Mouse (Mus musculus) thymus, postnatal 36 days (tissue): ENCODE results near the gene Opa3.

Experiments used
- DNase-seq, 2 experiments: peaks; one replicate each; pipeline ENCODE4 v3.0.0; 2022; ENCODE audit warnings: mixed read lengths in 2 of 2

Gene Opa3

DNA sequence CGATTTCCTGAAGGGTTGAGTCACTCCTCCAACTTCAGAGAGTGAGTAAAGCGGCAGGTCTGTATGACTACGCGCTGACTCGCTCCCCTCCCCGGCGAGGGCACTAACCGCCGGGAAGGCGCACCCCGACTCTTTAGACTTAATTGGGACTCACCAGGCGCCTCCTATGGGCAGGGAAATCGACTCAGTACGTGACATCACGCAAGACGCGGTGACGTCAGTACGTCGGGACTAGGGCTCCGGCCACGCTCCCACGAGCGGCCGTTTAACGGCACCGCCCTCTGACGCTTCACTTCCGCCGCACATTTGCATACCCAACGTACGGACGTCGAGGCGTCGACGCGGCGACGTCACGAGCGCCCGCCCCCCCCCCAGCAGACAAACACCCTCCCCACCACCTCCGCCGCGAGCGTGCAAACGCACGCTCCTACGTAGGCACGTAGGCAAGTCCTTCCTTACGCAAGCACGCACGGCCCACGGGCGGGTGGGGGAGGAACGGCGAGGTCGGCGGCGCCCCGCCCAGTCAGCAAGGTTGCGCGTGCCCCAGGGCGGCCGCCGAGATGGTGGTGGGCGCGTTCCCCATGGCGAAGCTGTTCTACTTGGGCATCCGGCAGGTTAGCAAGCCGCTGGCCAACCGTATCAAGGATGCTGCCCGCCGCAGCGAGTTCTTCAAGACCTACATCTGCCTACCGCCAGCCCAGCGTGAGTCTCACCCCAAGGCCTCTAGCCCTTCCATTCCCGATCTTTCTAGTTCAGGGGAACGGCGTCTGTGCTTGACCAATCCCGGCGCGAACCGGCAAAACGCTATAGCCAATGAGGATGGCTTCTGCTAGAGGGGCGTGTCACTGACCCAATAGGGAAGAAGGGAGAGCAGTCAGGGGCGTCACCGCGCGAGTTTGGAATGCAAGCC is at the start of gene Opa3:
Gene Opa3, plus strand, starts transcription at position 452 of the 910 bp plus-strand sequence.
- DNase-seq, result peak; percentile 98 to 99

- DNase-seq, result peak; percentile 71 to 77
Measured at GRCm38 (mm10) chr7:19178443-19179092, 49.6 kb upstream of the Opa3 start.

- DNase-seq, result peak; percentile 58 to 65
Measured at GRCm38 (mm10) chr7:19179173-19179572, 49.0 kb upstream of the Opa3 start.

DNA sequence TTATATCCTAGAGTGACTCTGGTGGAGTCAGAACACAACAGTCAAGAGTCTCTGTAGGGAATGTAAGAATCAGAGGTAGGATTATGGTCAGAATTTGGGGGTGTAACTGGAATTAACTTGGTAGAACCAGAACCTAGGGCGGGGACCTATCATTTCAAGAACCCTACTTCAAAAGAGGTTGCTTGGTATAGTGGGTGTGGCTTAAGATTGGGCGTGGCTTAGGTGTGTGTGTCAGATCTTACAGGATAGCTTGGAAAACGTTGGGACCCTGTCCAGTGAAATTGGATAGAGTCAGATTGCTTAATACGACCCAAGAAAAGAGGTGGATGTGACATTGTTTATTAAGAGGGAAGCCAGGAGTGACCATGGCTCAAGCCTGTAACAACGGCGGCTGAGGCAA is 48.2 kb upstream of the Opa3 start:
- DNase-seq, result no peak

DNA sequence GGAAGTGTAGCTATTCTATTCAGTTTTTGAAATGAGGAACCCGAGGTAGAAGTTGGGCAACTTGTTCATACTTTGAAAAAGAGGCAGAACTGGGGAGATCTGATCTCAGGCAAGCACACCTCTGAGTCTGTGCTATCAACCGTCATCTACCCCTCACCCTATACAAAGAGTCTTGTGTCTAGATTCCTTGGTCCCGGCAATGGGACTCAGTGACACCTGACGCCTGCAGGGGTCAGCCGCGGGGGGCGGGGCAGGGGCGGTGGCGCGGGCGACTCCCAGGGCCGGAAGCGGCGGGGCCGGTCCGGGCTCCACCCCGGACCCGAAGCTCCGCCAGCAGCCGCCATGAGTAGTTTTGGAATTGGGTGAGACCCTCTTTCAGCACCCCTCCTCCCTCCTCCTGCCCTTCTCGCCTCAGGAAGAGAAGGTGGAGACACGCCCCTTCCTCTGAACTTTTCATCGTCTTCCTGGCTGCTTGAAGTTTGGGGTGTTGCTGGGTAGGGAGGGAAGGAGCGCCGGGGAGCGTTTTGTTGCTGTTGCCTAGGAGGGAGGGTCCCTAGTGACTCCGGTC is 47.2 kb upstream of the Opa3 start:
- DNase-seq, result peak; percentile 57 to 63

GRCm38 (mm10) chr7:19184250-19184649 is 43.9 kb upstream of the Opa3 start:
- DNase-seq, result no peak

- DNase-seq, result no peak
Measured at GRCm38 (mm10) chr7:19184758-19185157, 43.4 kb upstream of the Opa3 start.

DNA sequence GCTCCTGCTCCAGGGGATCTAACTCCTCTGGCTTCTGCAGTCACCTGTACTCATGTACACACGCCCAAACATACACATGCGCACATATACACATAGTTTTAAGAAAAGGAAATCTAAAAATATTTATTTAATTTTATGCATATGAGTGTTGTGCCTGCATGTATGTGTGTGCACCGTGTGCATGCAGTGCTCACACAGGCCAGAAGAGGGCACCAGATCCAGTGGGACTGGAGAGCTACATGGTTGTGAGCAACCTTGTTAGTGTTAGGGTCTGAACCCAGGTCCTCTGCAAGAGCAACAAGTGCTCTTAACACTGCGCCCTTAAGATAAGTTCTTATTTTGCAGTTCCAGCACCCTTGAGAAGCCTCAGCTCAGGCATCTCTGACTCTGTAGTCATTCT is 33.5 kb upstream of the Opa3 start:
- no peak for DNase-seq

DNA sequence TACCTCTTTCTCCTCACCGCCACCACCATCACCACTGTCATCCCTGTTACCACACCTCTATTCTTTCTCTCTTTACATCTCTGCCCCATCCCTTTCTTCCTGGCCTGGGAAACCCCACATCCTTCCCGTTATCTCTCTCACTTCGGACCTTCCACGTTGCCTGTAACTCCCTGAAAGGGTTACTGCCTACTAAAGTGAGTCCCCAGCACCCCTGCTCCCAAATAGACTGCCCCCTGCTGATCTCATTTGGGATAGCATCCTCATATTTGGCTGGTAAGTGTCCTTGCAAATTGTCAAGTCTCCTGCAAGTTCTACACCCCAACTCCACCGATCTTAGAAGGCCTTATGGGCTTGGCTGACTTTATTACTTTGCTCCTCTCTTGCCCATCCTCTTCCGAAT is 31.5 kb upstream of the Opa3 start:
- DNase-seq, result peak in 1 of 2 experiments; percentile 36

GRCm38 (mm10) chr7:19197985-19198384 is 30.1 kb upstream of the Opa3 start:
- DNase-seq, result peak; percentile 42 to 45

DNA sequence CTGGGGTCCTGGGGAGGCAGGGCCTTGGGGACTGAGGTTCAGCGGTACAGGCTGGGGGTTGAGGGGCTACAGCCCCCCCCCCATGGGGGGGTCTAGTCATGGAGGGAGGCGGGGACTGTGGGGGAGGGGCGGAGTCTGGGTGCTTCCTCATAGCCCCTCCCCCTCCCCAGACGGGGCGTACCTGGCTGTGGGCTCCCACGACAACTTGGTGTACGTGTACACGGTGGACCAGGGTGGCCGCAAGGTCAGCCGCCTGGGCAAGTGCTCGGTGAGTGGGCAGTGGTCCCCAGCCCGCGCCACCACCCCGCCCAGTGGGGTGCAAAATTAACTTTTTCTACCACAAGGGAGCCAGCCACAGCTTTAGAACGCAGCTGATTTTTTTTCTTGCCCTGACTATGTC is 26.5 kb upstream of the Opa3 start:
- DNase-seq, result no peak

GRCm38 (mm10) chr7:19202065-19202850 is 25.9 kb upstream of the Opa3 start:
- no peak for DNase-seq

- DNase-seq, result no peak
Measured at GRCm38 (mm10) chr7:19208201-19208910, 19.8 kb upstream of the Opa3 start.

DNA sequence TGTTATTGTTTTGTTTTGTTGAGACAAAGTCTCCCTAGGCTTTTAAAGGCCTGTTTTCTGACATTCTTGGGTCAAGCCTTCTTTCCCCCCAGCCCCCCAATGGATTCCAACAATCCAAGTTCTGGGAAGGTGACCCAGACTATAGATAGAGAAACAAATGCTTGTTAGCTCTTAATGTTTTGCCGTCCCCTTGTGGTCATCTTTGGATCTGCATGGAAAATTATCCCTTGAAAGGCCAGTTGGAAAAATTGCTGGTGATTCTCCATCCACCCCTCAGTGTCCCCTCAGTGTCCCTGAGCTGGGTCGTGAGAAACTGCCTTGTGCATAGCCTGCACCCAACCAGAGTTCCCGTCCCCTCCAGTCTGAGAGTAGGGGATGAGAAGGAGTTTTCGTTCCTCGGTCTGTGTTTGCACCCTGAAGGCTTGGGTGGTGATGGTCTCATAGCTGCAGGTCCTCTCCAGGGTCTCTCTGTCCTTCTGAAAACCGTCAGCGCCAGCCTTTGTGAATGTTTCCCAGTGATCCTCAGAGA is 19.1 kb upstream of the Opa3 start:
- no peak for DNase-seq

DNA sequence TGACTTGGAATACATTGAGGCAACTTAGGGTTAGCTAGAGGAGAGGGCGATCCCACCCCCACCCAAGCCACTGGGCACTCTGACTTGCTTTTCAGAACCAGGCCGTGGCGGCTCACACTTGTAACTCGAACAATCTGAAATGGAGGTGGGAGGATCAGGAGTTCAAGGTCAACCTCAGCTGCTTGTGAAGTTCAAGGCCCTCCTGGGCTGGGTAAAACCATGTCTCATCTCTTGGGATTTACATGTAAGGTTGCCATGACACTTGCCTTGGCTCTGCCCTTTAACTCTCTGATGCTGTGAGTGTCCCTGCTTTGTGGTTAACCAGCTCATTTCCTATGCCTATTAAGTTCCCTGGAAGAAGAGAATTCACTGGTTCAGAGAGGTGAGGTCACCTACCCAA is 18.6 kb upstream of the Opa3 start:
- no peak for DNase-seq

DNA sequence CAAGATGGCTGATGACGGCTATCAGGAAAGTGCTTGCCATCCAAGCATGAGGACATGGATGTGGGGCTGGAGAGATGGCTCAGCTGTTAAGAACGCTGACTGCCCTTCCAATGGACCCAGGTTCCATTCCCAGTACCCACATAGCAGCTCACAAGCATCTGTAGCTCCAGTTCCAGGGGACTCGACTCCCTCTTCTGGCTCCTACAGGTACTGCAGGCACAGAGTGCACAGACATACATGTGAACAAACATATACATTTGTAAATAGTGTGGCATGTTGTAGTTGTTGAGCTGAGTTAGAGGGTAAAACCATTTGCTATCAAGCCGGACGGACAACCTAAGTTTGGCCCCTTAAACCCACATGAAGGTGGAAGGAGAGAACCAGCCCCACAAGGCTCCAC is 18.1 kb upstream of the Opa3 start:
- DNase-seq, result no peak

DNA sequence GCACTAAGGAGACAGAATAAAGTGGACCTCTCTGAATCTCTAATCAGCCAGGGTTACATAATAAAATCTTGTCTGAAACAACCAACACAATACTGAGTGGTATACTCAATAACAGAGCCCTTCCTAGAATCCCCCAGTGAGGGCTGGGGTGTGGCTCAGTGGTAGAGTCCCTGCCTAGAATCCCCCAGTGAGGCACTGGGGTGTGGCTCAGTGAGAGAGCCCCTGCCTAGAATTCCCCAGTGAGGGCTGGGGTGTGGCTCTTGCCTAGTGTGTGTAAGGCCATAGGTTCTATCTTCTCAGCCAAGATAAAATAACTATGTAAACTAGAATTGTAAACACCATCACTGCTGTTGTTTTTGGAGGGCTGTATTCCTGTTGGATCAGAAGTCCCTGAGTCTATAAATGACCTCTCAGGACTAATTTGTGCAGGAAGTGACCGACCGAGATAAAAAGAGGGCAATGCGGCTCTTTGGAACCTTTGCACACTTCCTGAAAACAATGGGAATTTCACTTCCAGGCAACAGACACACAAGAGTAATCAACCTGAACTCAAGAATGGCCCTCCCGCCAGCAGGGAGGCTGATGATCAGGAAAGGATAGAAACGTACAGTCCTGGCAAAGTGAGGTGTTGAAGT is 17.0 kb upstream of the Opa3 start:
- DNase-seq, result no peak

DNA sequence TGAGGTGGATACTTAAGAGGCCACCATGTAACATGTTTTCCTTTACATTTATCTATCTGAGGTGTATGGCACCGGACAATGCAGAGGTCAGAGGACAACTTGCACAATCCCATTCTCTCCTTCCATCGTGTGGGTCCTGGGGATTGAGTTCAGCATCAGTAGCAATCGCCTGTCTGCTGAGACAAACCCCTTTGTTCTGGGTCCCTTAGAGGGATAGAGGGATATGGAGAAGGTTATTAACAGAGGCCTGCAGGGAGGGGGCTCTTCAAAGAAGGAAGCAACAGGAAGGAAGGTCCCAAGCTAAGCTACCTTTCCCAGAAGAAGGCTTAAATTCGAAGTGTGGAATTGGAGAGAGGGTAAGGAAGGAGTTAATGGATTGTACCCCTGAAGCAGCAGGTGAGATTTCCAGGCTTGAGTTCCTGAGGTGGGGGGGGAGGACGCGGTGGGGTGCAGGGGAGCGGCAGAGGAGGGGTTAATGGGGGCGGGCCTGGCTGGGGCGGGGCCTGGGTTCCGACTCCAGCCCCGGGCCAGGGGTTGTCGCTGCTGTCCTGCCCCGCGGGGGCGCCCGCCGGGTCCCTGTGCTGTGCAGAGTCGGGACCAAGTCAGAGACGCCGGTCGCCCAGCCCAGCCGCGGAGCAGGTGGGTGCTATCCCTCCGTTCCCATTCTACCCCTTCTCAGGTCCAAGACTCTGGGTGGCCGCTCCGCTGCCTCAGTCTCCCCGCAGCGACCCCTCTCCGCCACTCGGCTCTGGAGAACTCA is 16.0 kb upstream of the Opa3 start, which contains the start of gene Gpr4:
Gene Gpr4, plus strand, starts transcription at position 543 of the 760 bp plus-strand sequence.
- peak; percentile 23 to 43 for DNase-seq

GRCm38 (mm10) chr7:19213385-19213784 is 14.7 kb upstream of the Opa3 start:
- no peak for DNase-seq

- DNase-seq, result no peak
Measured at GRCm38 (mm10) chr7:19214369-19214768, 13.8 kb upstream of the Opa3 start.

GRCm38 (mm10) chr7:19214940-19215339 is 13.2 kb upstream of the Opa3 start:
- DNase-seq, result no peak
